Mouse (Mus musculus) small intestine, adult 2 months (tissue): Measurements from ENCODE around the gene Entpd8.

Source experiments
- CTCF ChIP-seq: fragments of 200-500 bp; IDR thresholded peaks from 2 replicates; pipeline ENCODE4 v1.5.1; 2012; ENCODE audit warnings: low read depth, mild to moderate bottlenecking, control low read depth, inconsistent platforms, low read length, moderate library complexity, mixed read lengths; ENCODE audit not compliant: insufficient replicate concordance, insufficient read length; ENCODE audit errors: extremely low read depth
- POLR2A ChIP-seq: fragments of 200-500 bp; IDR thresholded peaks from 2 replicates; pipeline ENCODE4 v1.6.1; 2012; ENCODE audit warnings: low read depth, mild to moderate bottlenecking, control low read depth, inconsistent platforms, low read length, moderate library complexity

GRCm38 (mm10) chr2:25083697-25084096 lies 3.6 kb downstream of the Entpd8 start:
- TF ChIP-seq POLR2A, result no peak
- TF ChIP-seq CTCF, result no peak
